Mouse (Mus musculus): ENCODE results near the gene Rhod. TPM values are rescaled to one million over a fixed set of nuclear protein-coding genes. Genes with fewer than 3 reads are reported as not detected.

Gene Rhod
- total RNA-seq, 2 experiments from 2014 or later = 0.95 to 1.7 TPM

Other genes with a start within 250 kb of the Rhod start
- gene Tbc1d10c, start 248.1 kb downstream of the Rhod start, total RNA-seq (2021) = 1 to 10 TPM; 2.0 to 3.5 TPM
- 100 to 1,000 TPM; 331 to 336 TPM for gene Ppp1ca, start 247.4 kb downstream of the Rhod start, total RNA-seq (2021)
- gene Rad9a, start 237.8 kb downstream of the Rhod start, total RNA-seq (2021) = 1 to 10 TPM; 8.9 to 9.3 TPM
- gene Clcf1, start 225.2 kb downstream of the Rhod start, total RNA-seq (2021) = 1 to 10 TPM; 1.5 to 1.7 TPM
- not detected for gene AC109138.7, start 225.1 kb downstream of the Rhod start, total RNA-seq (2021)
- 10 to 100 TPM; 12.8 to 16.2 TPM for gene Pold4, start 207.5 kb downstream of the Rhod start, total RNA-seq (2021)
- 10 to 100 TPM; 49.5 to 55.1 TPM for gene Ssh3, start 170.3 kb downstream of the Rhod start, total RNA-seq (2021)
- gene Ankrd13d, start 156.3 kb downstream of the Rhod start, total RNA-seq (2021) = 10 to 100 TPM; 87.8 to 91.7 TPM
- 100 to 1,000 TPM; 146 to 154 TPM for gene Grk2, start 133.2 kb downstream of the Rhod start, total RNA-seq (2021)
- 10 to 100 TPM; 66.6 to 67.3 TPM for gene Kdm2a, start 41.1 kb downstream of the Rhod start, total RNA-seq (2021)
- gene Syt12, start 38.0 kb upstream of the Rhod start, total RNA-seq (2021) = 10 to 100 TPM; 13.3 to 16.6 TPM
- not detected for gene 2010003K11Rik, start 59.2 kb upstream of the Rhod start, total RNA-seq (2021)
- 10 to 100 TPM; 46.8 to 50.8 TPM for gene Pcx, start 71.0 kb upstream of the Rhod start, total RNA-seq (2021)
- gene Lrfn4, start 176.2 kb upstream of the Rhod start, total RNA-seq (2021) = 10 to 100 TPM; 73.7 to 76.1 TPM
- 10 to 100 TPM; 19.6 to 21.4 TPM for gene Rce1, start 186.2 kb upstream of the Rhod start, total RNA-seq (2021)

Data from left cerebral cortex, postnatal 10 days (tissue).